Mouse (Mus musculus): ENCODE results near the gene Smad6.

Gene Smad6

GRCm38 (mm10) chr9:64021319-64021850, 474 bp downstream of the Smad6 start:
- DNase-seq (ENCODE audit: low spot score in 2 of 2): no peak

- DNase-seq (ENCODE audit: low spot score in 2 of 2): no peak
Measured at GRCm38 (mm10) chr9:64020606-64021318, 1.1 kb downstream of the Smad6 start.

DNA sequence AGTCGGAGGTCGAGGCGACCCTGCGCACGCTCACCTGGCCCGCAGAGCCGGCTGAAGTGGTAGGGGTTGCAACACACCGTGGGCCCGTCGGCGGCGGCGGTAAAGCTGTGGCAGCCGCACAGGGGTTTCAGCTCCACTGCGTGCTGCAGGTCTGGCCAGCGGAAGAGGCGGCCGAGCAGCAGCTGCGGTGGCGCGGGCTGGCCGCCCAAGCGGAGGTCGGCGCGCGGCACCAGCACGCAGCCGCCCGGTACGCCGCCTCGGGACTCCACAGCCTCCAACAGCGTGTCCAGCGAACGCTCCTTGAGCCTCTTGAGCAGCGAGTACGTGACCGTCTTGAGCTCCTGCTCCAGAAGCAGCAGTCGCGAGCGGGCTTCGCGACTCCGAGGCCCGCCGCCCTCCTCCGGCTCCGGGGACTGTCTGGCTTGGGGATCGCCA, 1.7 kb downstream of the Smad6 start:
- DNase-seq (ENCODE audit: low spot score in 2 of 2): no peak

- no peak for DNase-seq (ENCODE audit: low spot score in 2 of 2)
Measured at GRCm38 (mm10) chr9:64019036-64019886, 2.6 kb downstream of the Smad6 start.

DNA sequence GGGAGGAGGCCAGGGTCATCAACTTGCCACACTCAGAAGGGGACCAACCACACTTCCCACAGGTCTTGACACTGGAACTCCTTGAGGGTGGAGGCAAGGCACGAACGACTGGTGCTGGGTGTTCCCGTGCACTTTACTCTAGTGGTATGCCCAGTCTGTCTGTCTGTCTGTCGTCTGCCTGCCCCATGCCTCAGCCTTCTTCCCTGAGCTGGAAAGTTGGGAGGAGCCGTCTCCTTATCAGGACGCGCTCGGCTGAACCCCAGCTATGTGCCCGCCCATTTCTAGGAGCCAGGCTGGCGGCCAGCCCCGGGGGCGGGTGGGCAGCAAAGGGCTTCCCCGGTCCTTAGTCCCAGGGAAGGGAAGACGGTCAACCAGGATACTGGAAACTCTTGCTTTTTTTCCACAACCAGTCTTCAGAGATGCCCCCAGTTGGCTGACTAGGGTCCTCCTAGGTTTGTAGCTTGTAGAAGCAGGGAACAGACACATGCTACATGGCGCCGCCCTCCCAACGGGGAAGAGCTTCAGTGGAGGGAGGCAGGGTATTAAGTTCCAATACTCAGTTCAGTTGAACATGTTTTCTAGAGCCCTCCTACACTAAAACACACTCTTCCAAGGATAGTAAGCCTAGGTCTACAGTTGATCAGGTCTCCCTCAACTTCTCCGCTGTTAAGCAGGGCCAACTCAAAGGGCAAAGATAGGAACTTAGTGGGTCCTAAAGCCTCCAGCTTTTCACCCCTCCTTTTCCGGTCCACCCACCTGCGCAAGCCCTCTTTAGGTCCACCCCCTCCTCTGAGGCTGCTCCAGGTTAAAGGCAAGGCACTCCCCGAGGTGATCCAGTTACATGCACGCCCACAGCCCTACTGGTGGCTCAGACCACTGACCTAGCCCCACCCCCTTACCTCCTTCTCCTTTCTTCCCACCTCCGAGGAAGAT, 3.7 kb downstream of the Smad6 start:
- no peak for DNase-seq (ENCODE audit: low spot score in 2 of 2)

DNA sequence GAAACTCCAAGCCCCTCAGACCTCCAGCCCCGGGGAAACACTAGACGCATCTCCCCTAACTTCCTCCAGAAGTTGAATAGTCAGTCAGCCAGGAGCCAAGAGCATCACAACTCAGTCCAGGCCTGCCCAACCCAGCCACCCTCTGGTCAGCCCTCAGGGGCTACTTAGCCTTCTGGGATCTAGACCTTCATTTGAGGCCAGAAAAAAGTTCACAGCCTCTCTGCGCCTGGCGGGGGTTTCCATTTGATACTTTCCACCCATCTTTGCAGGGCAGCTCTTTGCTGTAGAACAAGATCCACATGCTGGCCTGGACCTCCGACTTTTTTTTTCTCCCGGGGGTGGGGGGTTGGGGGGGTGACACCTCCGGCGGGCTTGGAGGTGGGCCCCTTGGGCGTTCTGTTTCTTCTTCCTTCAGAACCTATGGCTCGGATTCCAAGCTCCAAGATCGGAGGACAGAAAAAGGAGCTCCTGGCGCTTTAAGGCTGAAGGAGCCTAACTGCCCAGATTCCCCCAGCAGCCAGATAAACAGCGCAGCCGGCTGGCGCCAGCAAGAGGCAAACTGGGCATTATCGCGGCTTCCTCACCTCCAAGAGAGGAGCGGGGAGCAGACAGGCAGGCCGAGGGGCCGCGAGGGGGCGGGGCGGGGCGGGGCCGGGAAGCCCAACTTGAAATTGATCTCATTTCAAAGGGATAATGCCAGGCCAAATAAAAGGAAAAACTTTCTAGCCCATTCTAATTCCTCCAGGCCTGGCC, 5.0 kb downstream of the Smad6 start:
- peak; percentile 31 to 52 for DNase-seq (ENCODE audit: low spot score in 2 of 2)

- DNase-seq (ENCODE audit: low spot score in 2 of 2): no peak
Measured at GRCm38 (mm10) chr9:64016092-64016491, 5.8 kb downstream of the Smad6 start.

DNA sequence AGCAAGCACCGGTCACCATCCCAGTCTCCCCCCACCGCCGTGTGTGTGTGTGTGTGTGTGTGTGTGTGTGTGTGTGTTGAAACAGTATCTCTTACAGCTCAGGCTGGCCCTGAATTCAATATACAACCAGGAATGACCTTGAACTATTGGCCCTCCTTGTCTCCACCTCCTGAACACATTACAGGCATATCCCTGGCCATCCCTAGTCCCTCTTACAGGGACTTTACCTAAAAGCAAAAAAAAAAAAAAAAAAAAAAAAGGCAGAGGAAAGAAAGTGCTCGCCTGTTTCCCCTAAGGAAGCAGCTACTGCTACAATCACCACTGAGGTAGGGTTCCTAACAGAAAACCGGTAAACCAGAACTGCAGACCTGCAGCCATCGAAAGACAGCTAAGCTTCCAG, 7.1 kb downstream of the Smad6 start:
- no peak for DNase-seq (ENCODE audit: low spot score in 2 of 2)

- no peak for DNase-seq (ENCODE audit: low spot score in 2 of 2)
Measured at GRCm38 (mm10) chr9:64011356-64011755, 10.5 kb downstream of the Smad6 start.

- DNase-seq (ENCODE audit: low spot score in 2 of 2): no peak
Measured at GRCm38 (mm10) chr9:64002981-64003380, 18.9 kb downstream of the Smad6 start.

DNA sequence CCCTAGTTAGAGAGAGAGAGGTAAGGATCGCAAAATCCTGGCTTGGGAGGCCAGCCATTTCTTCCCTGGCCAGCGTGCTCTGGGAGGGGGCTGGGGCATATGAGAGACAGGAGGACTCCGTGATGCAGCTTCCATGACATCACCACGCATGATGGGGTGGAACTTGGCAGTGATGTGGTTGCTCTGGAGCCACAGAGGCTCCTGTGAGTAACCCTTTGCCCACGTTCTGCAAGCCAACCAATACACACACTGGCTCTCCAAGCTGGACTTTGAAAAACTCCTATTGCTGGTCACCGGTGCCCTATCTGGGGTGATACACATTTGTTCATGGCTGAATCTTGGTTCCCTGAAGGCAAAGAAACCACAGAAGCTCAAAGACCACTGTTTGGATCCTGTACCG, 20.8 kb downstream of the Smad6 start:
- DNase-seq (ENCODE audit: low spot score in 2 of 2): no peak

DNA sequence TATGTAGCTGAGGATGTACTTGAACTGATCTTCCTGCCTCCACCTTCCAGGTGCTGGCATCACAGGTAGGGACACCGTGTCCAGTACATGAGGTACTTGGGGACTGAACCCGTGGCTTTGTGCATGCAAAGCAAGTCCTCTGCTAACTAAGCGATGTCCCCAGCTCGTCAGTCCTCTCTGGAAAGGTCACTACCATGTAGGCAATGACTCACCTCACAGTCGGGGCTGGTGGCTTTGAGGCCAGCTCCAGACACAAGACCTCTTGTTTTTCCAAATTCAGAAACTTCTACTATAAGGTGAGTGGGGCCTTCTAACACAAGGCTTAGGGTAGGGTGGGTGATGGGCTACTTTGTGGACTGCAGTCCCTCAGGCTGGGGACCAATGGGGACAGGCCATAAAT, 21.8 kb downstream of the Smad6 start:
- no peak for DNase-seq (ENCODE audit: low spot score in 2 of 2)

DNA sequence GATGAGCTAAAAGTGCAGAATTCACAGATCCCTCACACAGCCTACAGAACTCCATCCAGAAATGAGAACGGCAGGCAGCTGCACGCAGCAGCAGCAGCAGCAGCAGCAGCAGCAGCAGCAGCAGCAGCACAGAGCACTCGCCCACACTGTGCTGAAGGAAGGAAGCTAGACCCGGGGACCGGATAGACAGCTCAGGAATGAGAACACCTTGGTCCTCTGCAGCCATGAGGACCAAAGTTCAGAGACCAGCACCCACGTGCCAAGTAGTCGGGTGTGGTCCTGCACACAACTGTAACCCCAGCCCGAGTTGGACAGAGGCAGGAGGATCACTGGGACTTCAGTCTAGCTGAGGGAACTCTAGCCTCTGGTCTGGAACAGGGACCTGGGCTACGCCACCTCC, 22.7 kb downstream of the Smad6 start:
- DNase-seq (ENCODE audit: low spot score in 2 of 2): no peak

DNA sequence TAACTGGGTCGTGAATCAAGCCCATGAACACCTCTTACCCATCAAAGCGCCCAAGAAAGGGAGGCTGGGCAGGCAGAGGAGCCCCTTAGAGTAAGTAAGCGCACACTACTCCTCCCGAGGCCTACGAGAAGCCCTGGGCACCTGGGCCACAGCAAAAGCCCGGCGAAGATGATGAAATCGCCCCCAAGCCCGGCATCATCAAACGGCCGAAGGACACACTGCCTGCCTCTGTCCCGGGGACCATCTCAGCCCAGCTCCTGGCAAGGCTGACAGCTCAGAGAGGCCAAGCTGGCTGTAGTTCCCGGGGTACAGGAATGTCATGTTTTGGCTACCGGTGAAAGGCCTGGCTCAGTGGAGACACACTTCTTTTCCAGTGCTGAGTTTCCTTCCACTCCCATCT, 23.8 kb downstream of the Smad6 start:
- DNase-seq (ENCODE audit: low spot score in 2 of 2): peak; percentile 43 to 54

GRCm38 (mm10) chr9:63997439-63997838, 24.4 kb downstream of the Smad6 start:
- DNase-seq (ENCODE audit: low spot score in 2 of 2): peak; percentile 43 to 48

- no peak for DNase-seq (ENCODE audit: low spot score in 2 of 2)
Measured at GRCm38 (mm10) chr9:63993256-63993655, 28.6 kb downstream of the Smad6 start.

GRCm38 (mm10) chr9:63992761-63993160, 29.1 kb downstream of the Smad6 start:
- no peak for DNase-seq (ENCODE audit: low spot score in 2 of 2)

- no peak for DNase-seq (ENCODE audit: low spot score in 2 of 2)
Measured at GRCm38 (mm10) chr9:63991193-63991592, 30.7 kb downstream of the Smad6 start.

- DNase-seq (ENCODE audit: low spot score in 2 of 2): no peak
Measured at GRCm38 (mm10) chr9:63989641-63990040, 32.2 kb downstream of the Smad6 start.

DNA sequence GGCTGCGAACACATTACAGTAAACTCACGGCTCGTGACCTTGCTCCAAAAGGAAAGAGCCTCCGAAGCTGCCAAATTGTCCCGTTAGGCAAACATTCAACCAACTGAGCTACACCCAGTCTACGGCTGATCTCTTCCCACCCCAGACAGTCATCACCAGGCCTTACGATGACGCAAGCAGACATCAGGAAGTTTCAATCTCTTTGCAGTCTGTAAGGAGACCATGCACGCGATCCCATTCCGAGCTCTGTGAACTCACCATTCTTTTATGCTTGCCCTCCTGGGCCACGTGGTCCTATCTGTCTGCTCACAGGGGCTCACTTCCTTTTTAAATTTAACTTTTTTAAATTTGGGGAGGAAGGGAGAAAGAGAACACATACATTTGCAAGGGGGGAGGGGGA, 32.6 kb downstream of the Smad6 start:
- no peak for DNase-seq (ENCODE audit: low spot score in 2 of 2)

DNA sequence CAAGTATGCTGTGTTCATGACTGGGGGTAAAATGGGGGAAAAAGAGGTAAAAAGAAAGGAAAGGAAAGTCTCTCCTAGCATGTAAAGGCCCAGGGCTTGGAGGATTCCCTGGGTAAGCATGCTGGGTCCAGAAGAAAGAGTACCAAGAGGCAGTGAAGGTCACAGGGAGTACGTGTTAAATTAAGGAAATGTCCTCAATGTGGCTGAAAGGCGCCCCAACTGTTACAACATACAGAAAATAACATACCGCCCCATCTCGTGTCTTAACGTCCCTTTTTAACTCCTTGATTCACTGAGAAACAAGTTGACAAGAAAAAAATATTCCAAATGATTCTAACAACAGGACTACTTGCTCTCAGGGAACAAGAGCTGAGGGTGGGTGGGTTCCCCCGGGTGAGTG, 36.7 kb downstream of the Smad6 start:
- no peak for DNase-seq (ENCODE audit: low spot score in 2 of 2)
